Mouse (Mus musculus) mature B cell (primary cell): ENCODE data around the gene Gm26602.

Experiments used
- in situ Hi-C: fragments of 300-500 bp; cut with MboI; formaldehyde crosslinking; loops from 2 replicates; pipeline ENCODE4 v1.14.3; 2019

Gm26602 gene

DNA sequence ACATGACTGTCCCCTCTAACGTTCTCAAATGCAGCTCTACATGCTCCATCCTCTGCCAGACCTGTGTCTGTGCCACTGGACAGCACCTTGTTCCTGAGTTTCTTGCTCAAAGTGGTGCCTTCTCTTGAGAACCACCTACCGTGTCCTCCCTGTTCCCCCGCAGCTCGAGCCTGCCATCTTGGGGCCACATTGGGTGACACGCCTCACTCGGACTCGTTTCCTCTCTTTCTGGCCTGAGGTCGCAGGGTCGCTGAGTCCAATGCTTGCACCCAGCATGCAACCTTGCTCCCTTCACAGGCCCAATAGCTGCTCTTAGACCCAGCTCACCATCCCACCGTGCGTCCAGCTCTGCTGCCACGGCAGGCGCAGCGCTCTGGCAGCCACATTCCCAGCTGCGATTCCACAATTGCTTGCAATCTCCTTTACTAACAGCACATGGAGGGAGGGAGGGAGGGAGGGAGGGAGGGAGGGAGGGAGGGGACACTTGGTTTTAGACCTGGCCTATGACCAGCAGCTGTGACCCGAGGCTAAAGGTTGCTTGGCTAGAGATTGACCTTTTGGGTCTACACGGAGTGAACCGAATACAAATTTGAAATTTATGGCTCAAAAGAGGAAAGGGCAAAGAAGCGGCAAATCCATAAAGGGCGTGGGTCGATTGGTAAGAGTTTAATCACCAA is 47.6 kb downstream of the Gm26602 start:
- in situ Hi-C loops = loop anchor here (5.0 to 10.0 kb wide), 3 partner anchors 36 to 123 kb away; partner anchors contain the start of genes Elane and R3hdm4

DNA sequence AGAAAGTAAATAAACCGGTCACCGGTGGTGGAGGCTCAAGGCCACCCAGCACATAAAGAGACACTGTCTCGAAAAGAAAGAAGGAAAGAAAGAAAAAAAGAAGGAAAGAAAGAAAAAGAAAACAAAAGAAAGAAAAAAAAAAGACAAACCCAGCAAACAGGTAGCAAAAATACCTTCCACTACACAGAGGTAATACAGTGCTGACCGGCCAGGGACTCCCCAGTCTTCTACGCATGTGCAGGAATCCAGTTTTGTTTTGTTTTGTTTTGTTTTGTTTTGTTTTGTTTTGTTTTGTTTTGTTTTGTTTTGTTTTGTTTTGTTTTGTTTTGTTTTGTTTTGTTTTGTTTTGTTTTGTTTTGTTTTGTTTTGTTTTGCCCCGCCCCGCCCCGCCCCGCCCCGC is 48.8 kb downstream of the Gm26602 start:
- in situ Hi-C loops = loop anchor here (5.0 to 10.0 kb wide), 3 partner anchors 37 to 125 kb away; partner anchors contain the start of genes Elane and R3hdm4

DNA sequence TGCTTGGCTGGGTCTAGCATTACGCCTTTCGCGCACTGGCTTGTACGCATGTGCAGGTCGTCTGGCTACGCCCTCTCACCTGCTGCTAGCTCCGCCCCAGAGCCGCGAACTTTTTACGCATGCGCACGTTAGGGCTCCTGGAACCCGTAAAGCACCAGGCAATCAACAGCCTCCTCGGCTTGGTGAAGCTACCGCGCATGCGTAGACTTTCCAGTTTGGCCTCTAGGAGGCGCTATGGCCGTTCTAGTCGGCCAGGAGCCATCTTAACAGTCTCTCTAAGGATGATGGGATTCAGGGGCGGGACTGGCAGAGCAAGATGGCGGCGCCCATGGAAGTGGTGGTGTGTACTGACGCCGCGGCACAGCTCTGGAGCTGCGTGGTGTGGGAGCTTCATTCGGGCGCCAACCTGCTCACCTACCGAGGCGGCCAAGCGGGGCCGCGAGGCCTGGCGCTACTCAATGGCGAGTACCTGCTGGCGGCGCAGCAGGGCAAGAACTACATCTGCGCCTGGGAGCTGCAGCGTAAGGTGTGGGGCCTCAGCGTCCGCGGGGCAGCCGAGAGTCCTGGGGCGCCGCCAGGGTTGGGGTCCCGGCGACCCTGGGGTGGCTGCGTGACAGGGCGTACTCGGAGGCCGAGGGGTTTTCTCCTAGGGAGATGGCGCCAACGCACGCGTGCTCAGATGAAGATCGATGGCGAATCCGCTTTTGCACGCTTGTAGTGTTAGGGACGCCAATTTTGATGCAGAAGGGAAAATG is 49.4 kb downstream of the Gm26602 start, which contains the start of gene Wdr18:
TSS of gene Wdr18 (plus strand) at position 306 of the 755 bp plus-strand sequence.
- in situ Hi-C loops = loop anchor here (5.0 to 10.0 kb wide), 3 partner anchors 38 to 125 kb away; partner anchors contain the start of genes Elane and R3hdm4
